In genomic region chr14:102980481-102980880, GRCm38 (mm10) we compare ENCODE assay signal across 8 mouse cellular contexts. TPM values are rescaled to one million over a fixed set of nuclear protein-coding genes. Genes with fewer than 3 reads are reported as not detected.
A peak's percentile ranks its signal among the peaks of the same experiment; 100 is the strongest.
DNase-seq lines count a peak whose midpoint lies in the region; ATAC-seq lines count a peak whose summit lies in the region.

No protein-coding gene starts in this region.

- WGBS in heart, embryonic 10.5 days: 13% methylated on average over 7 of the region's 7 CpGs
- WGBS in liver, embryonic 13.5 days (ENCODE audit: insufficient replicate concordance): 7% methylated on average over 7 of the region's 7 CpGs

- 0 out of 2 replicates have a peak overlapping the region, but pooled peaks have one; percentile 61 for H3K9ac ChIP-seq in liver, embryonic 13.5 days

- no peaks in the 10 kb centered on the region for H3K36me3 ChIP-seq in heart, embryonic 10.5 days
- no peaks in the 10 kb centered on the region for H3K36me3 ChIP-seq in liver, embryonic 13.5 days

- H3K27ac ChIP-seq in heart, embryonic 10.5 days: no peak overlapping the region
- H3K27ac ChIP-seq in liver, embryonic 13.5 days: no peak overlapping the region

- H3K4me3 ChIP-seq in heart, embryonic 10.5 days: peak overlapping the region; percentile 78
- H3K4me3 ChIP-seq in liver, embryonic 13.5 days (replicated peaks): peak overlapping the region; percentile 60

- no peaks in the 10 kb centered on the region for H3K27me3 ChIP-seq in heart, embryonic 10.5 days (ENCODE audit: insufficient read depth, poor library complexity, severe bottlenecking)
- peaks cover 51% of the 10 kb centered on the region for H3K27me3 ChIP-seq in liver, embryonic 13.5 days

- peak overlapping the region; percentile 79 for H3K4me2 ChIP-seq in liver, embryonic 13.5 days

- no peak for ATAC-seq in liver, embryonic 13.5 days (ENCODE audit: low read depth)

- H3K4me1 ChIP-seq in heart, embryonic 10.5 days: peaks cover 12% of the 10 kb centered on the region
- peaks cover 14% of the 10 kb centered on the region for H3K4me1 ChIP-seq in liver, embryonic 13.5 days (replicated peaks)

- peak; percentile 26 for DNase-seq in gastrocnemius, postnatal 10 days
- no peak for DNase-seq in gastrocnemius, postnatal 25 days
- peak; percentile 55 to 58 for DNase-seq in cerebellum, postnatal 36 days
- DNase-seq in heart, embryonic 10.5 days (ENCODE audit: low spot score): no peak
- peak; percentile 19 to 37 for DNase-seq in kidney, adult 8-10 months
- no peak for DNase-seq in liver, embryonic 13.5 days
- peak; percentile 5 to 50 for DNase-seq in natural killer cell, adult 2 months (ENCODE audit: low spot score in 2 of 2)
- DNase-seq in thymus, postnatal 14 days: peak; percentile 52

- no peaks in the 10 kb centered on the region for H3K9me3 ChIP-seq in heart, embryonic 10.5 days
- no peaks in the 10 kb centered on the region for H3K9me3 ChIP-seq in liver, embryonic 13.5 days (replicated peaks)

RNA-seq across cellular contexts. Expression of gene Kctd12, which starts 2.0 kb away (rescaled TPM):
- total RNA-seq in gastrocnemius, postnatal 10 days (2021): 10 to 100 TPM; 31.1 to 39.0 TPM
- 10 to 100 TPM in 1 of 2 experiments, 1 to 10 TPM in 1; 7.6 to 11.4 TPM for total RNA-seq in gastrocnemius, postnatal 25 days (2021)
- 2.5 and 3.4 TPM in 2 replicates for polyA plus RNA-seq in heart, embryonic 10.5 days (2016; fragmentation: Nextera tagmentation; extraction: Ambion mirVana)
- polyA plus RNA-seq in liver, embryonic 13.5 days (2015; fragmentation: Nextera tagmentation; extraction: Ambion mirVana): 1.9 and 2.3 TPM in 2 replicates

Comparison
In these comparisons a context has a peak if more than half of its experiments do, and no peak if none do; other contexts are left out.
1. DNase-seq: peak in gastrocnemius, postnatal 10 days (single experiment), cerebellum, postnatal 36 days (2 of 2), kidney, adult 8-10 months (2 of 2), natural killer cell, adult 2 months (2 of 2) and thymus, postnatal 14 days (single experiment); none in gastrocnemius, postnatal 25 days (single experiment), heart, embryonic 10.5 days (single experiment) and liver, embryonic 13.5 days (single experiment).